Mouse (Mus musculus) CH12.LX (cell line): ENCODE measurements at regions not wholly inside any gene's neighbourhood (a gene's known extent, or its start where the extent isn't known, plus 50 kb on each side); places are given as distances from the start of the nearest gene placed in this dataset.

Experiments
- DNase-seq: peaks from one replicate; pipeline ENCODE4 v3.0.0-alpha.2; 2013; ENCODE audit errors: extremely low read depth
- H3K27ac ChIP-seq: 2 replicates; pipeline ENCODE4 v1.5.1; 2012; ENCODE audit warnings: low read depth, mild to moderate bottlenecking, control low read depth, moderate library complexity; ENCODE audit not compliant: insufficient read depth
- H3K27me3 ChIP-seq: replicated peaks from 2 replicates; pipeline ENCODE3; 2012; ENCODE audit warnings: inconsistent platforms
- H3K36me3 ChIP-seq, 2 experiments: replicated peaks in 1 of 2; 2 replicates each; pipeline versions ENCODE3 to v1.6.1; 2012; ENCODE audit warnings: inconsistent platforms in 1 of 2, low read length in 1 of 2, mild to moderate bottlenecking in 1 of 2, mixed read lengths in 1 of 2, moderate library complexity in 1 of 2; ENCODE audit not compliant: control insufficient read depth in 1 of 2, insufficient read depth in 1 of 2
- H3K4me1 ChIP-seq, 2 experiments: 2 replicates each; pipeline ENCODE4 v1.6.1; 2012; ENCODE audit warnings: inconsistent platforms in 1 of 2, moderate library complexity in 1 of 2; ENCODE audit not compliant: insufficient read depth in 2 of 2, control insufficient read depth in 1 of 2
- H3K4me2 ChIP-seq: 2 replicates; pipeline ENCODE4 v1.6.1; 2012; ENCODE audit warnings: low read depth, mild to moderate bottlenecking, control low read depth; ENCODE audit not compliant: poor library complexity, insufficient read depth, severe bottlenecking
- H3K4me3 ChIP-seq, 3 experiments: fragments of 150-350 bp in 1 of 3; sonication (generic) in 1 of 3; replicated peaks in 1 of 3; 2 replicates each; pipeline versions ENCODE3 to v1.5.1; 2011 to 2012; ENCODE audit warnings: low read depth in 2 of 3, low read length in 2 of 3, mild to moderate bottlenecking in 2 of 3, moderate library complexity in 2 of 3, control low read depth in 1 of 3, improper control_type of control experiment in 1 of 3, inconsistent platforms in 1 of 3, mixed read lengths in 1 of 3; ENCODE audit not compliant: poor library complexity in 1 of 3
- H3K79me2 ChIP-seq: replicated peaks from 2 replicates; pipeline ENCODE4 v1.6.1; 2012; ENCODE audit warnings: mild to moderate bottlenecking, moderate library complexity; ENCODE audit not compliant: control insufficient read depth, poor library complexity, insufficient read depth, severe bottlenecking; ENCODE audit errors: extremely low read depth
- H3K9ac ChIP-seq: 2 replicates; pipeline ENCODE4 v1.6.1; 2012; ENCODE audit warnings: low read depth, mild to moderate bottlenecking, control low read depth, moderate library complexity; ENCODE audit not compliant: insufficient read depth
- H3K9me3 ChIP-seq: replicated peaks from 2 replicates; pipeline ENCODE3; 2012; ENCODE audit warnings: low read length, inconsistent platforms, mixed read lengths
- BHLHE40 ChIP-seq: IDR thresholded peaks from 2 replicates; pipeline ENCODE4 v1.6.1; 2011; ENCODE audit warnings: mild to moderate bottlenecking, low read depth, low read length, improper control_type of control experiment
- CHD1 ChIP-seq: IDR thresholded peaks from 2 replicates; pipeline ENCODE4 v1.6.1; 2012; ENCODE audit warnings: low read depth, low read length, improper control_type of control experiment, inconsistent platforms
- CHD2 ChIP-seq: IDR thresholded peaks from 2 replicates; pipeline ENCODE4 v1.6.1; 2011; ENCODE audit warnings: low read length, improper control_type of control experiment
- CTCF ChIP-seq, 2 experiments: IDR thresholded peaks in 1 of 2; conservative IDR thresholded peaks in 1 of 2; 2 replicates each; pipeline ENCODE4 v1.5.1; 2011 to 2012; ENCODE audit warnings: low read depth in 2 of 2, low read length in 2 of 2, improper control_type of control experiment in 1 of 2, inconsistent platforms in 1 of 2, mild to moderate bottlenecking in 1 of 2, moderate library complexity in 1 of 2
- ELF1 ChIP-seq: IDR thresholded peaks from 2 replicates; pipeline ENCODE4 v1.6.1; 2014; ENCODE audit warnings: low read depth, mild to moderate bottlenecking, inconsistent platforms, low read length, improper control_type of control experiment
- EP300 ChIP-seq: IDR thresholded peaks from 2 replicates; pipeline ENCODE4 v1.6.1; 2011; ENCODE audit warnings: low read length, improper control_type of control experiment
- GABPA ChIP-seq: IDR thresholded peaks from 2 replicates; pipeline ENCODE4 v1.6.1; 2012; ENCODE audit warnings: low read depth, low read length, improper control_type of control experiment, inconsistent platforms; ENCODE audit not compliant: insufficient replicate concordance
- IRF4 ChIP-seq: IDR thresholded peaks from 2 replicates; pipeline ENCODE4 v1.6.1; 2014; ENCODE audit warnings: low read depth, mild to moderate bottlenecking, inconsistent platforms, low read length, improper control_type of control experiment
- JUN ChIP-seq: IDR thresholded peaks from 2 replicates; pipeline ENCODE4 v1.6.1; 2011; ENCODE audit warnings: low read depth, mild to moderate bottlenecking, low read length, improper control_type of control experiment, moderate library complexity; ENCODE audit not compliant: insufficient read depth
- MAFK ChIP-seq: IDR thresholded peaks from 2 replicates; pipeline ENCODE4 v1.6.1; 2011; ENCODE audit warnings: low read length, improper control_type of control experiment; ENCODE audit not compliant: insufficient replicate concordance
- MEF2A ChIP-seq: IDR thresholded peaks from 2 replicates; pipeline ENCODE4 v1.6.1; 2014; ENCODE audit warnings: low read depth, mild to moderate bottlenecking, inconsistent platforms, low read length, improper control_type of control experiment, borderline replicate concordance
- MYC ChIP-seq: IDR thresholded peaks from 2 replicates; pipeline ENCODE4 v1.6.1; 2011; ENCODE audit warnings: low read depth, mild to moderate bottlenecking, improper control_type of control experiment, low read length
- PAX5 ChIP-seq: IDR thresholded peaks from 2 replicates; pipeline ENCODE4 v1.6.1; 2012; ENCODE audit warnings: low read length, inconsistent platforms, mixed read lengths
- POLR2A ChIP-seq: IDR thresholded peaks from 2 replicates; pipeline ENCODE4 v1.6.1; 2011; ENCODE audit warnings: low read depth, mild to moderate bottlenecking, improper control_type of control experiment, low read length
- RAD21 ChIP-seq: IDR thresholded peaks from 2 replicates; pipeline ENCODE4 v1.6.1; 2011; ENCODE audit warnings: low read depth, mild to moderate bottlenecking, low read length, improper control_type of control experiment, moderate library complexity
- RCOR1 ChIP-seq: conservative IDR thresholded peaks from 2 replicates; pipeline ENCODE4 v1.6.1; 2012; ENCODE audit warnings: low read depth, mild to moderate bottlenecking, inconsistent platforms, low read length, improper control_type of control experiment
- SIN3A ChIP-seq: IDR thresholded peaks from 2 replicates; pipeline ENCODE4 v1.6.1; 2012; ENCODE audit warnings: low read length, improper control_type of control experiment, inconsistent platforms
- SMC3 ChIP-seq: IDR thresholded peaks from 2 replicates; pipeline ENCODE4 v1.6.1; 2011; ENCODE audit warnings: low read depth, low read length, improper control_type of control experiment
- TBP ChIP-seq: conservative IDR thresholded peaks from 2 replicates; pipeline ENCODE4 v1.6.1; 2011; ENCODE audit warnings: low read depth, low read length, improper control_type of control experiment
- TCF12 ChIP-seq: IDR thresholded peaks from 2 replicates; pipeline ENCODE4 v1.6.1; 2014; ENCODE audit warnings: low read depth, mild to moderate bottlenecking, inconsistent platforms, low read length, improper control_type of control experiment
- USF1 ChIP-seq: IDR thresholded peaks from 2 replicates; pipeline ENCODE4 v1.6.1; 2014; ENCODE audit warnings: low read depth, mild to moderate bottlenecking, inconsistent platforms, low read length, improper control_type of control experiment
- ZC3H11A ChIP-seq: IDR thresholded peaks from 2 replicates; pipeline ENCODE4 v1.6.1; 2012; ENCODE audit warnings: low read depth, mild to moderate bottlenecking, inconsistent platforms, low read length, improper control_type of control experiment
- ZMIZ1 ChIP-seq: IDR thresholded peaks from 2 replicates; pipeline ENCODE4 v1.6.1; 2012; ENCODE audit warnings: low read depth, mild to moderate bottlenecking, inconsistent platforms, low read length, improper control_type of control experiment
- dilution Hi-C: fragments of 300-500 bp; cut with MboI; formaldehyde crosslinking; loops from 2 replicates; pipeline ENCODE4 v1.14.3; 2020; ENCODE audit warnings: low sequenced_read_pairs; ENCODE audit not compliant: extremely low pct_unique_long_range_greater_than_20kb, extremely low pct_ligation_motif_present
- in situ Hi-C: fragments of 300-500 bp; cut with MboI; formaldehyde crosslinking; loops from 3 replicates; pipeline ENCODE4 v1.14.3; 2019; ENCODE audit warnings: low sequenced_read_pairs, low pct_ligation_motif_present, low pct_unique_long_range_greater_than_20kb, mixed read lengths

DNA sequence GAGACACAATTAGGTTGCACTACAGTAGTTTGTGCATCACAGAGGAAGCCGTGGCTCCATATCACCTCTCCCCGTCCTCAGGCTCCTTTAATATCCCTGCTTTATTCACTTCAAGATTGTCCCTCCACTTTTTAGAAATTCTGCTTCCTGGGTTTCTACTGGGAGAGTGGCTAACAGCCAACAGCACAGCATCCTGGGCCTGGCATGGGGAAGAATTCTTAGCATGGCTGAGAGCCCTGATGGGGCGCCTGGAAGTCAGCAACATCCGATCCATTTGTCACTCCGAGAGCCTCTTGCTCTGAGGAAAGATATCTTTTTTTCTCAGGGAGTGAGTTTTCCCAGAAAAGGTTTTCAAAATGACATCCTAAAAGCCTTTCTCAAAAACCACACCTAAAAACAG lies 2660.3 kb upstream of the Lrrc6 start:
- Histone ChIP-seq H3K4me2 (no peak overlapping the region), H3K27me3 (no peaks in the 10 kb centered on the region), H3K79me2 (no peaks in the 10 kb centered on the region), H3K9me3 (peaks cover 57% of the 10 kb centered on the region), H3K36me3 (no peaks in the 10 kb centered on the region), H3K9ac (no peak overlapping the region), H3K4me3 (no peak overlapping the region), H3K27ac (no peak overlapping the region), H3K4me1 (no peaks in the 10 kb centered on the region)
- TF ChIP-seq RAD21 = no peak
- no peak for TF ChIP-seq ZMIZ1
- no peak for TF ChIP-seq USF1
- TF ChIP-seq ZC3H11A = no peak
- no peak for TF ChIP-seq CTCF (conservative IDR thresholded peaks at IDR 0.05 in 1 of 2, IDR thresholded peaks at IDR 0.05 in 1 of 2; ENCODE audit: low read depth in 2 of 2, low read length in 2 of 2)
- TF ChIP-seq MAFK = no peak
- no peak for TF ChIP-seq MYC
- no peak for TF ChIP-seq CHD2
- no peak for TF ChIP-seq SMC3
- TF ChIP-seq IRF4 = no peak
- no peak for TF ChIP-seq SIN3A
- in situ Hi-C loops = no loop called here
- DNase-seq = no peak
- dilution Hi-C loops = no loop called here

DNA sequence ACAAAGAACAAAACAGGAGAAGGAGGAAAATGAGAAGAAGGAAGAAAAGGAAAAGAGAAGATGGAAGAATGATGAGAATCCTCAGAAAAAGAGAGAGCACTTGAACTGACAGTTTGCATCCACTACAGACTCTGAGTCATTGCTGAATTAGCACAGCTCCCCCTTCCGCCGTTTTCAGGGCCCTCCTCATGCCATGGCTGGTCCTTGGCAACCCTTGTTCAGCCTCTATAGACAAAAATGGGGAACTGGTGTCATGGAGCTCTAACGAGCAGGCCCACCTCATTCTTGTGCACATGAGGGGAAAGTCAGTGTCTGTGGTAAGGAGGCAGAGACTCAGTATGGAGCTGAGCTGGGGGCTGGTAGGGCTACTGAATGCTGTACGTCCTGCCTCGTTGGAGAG lies 2657.4 kb upstream of the Lrrc6 start:
- TF ChIP-seq RAD21 (no peak), CHD2 (no peak), POLR2A (no peak), MYC (no peak), GABPA (no peak), EP300 (no peak), PAX5 (no peak), TBP (no peak), RCOR1 (no peak), ELF1 (no peak), MAFK (no peak), TCF12 (no peak), IRF4 (no peak), SMC3 (no peak), BHLHE40 (no peak), SIN3A (no peak), CHD1 (no peak), JUN (no peak), MEF2A (no peak)
- DNase-seq = no peak
- no peaks in the 10 kb centered on the region for H3K27me3 ChIP-seq
- peaks cover 69% of the 10 kb centered on the region for H3K9me3 ChIP-seq
- in situ Hi-C loops = no loop called here
- H3K36me3 ChIP-seq = no peaks in the 10 kb centered on the region
- no peak overlapping the region for H3K9ac ChIP-seq
- no peak overlapping the region for H3K4me3 ChIP-seq
- no peak overlapping the region for H3K27ac ChIP-seq
- dilution Hi-C loops = no loop called here
- H3K4me1 ChIP-seq = no peaks in the 10 kb centered on the region
- H3K4me2 ChIP-seq = no peak overlapping the region
- no peaks in the 10 kb centered on the region for H3K79me2 ChIP-seq
